Mouse (Mus musculus): Measurements from ENCODE around the gene Atg9a. TPM values are rescaled to one million over a fixed set of nuclear protein-coding genes. Genes with fewer than 3 reads are reported as not detected.

Atg9a gene
- polyA plus RNA-seq, 1 experiment = 129 TPM

GRCm38 (mm10) chr1:75227653-75228052, 35.7 kb upstream of the Atg9a start:
- H3K4me1 ChIP-seq (ENCODE audit: control insufficient read depth, insufficient read depth, low read length) = no peaks in the 10 kb centered on the region
- H3K27ac ChIP-seq (ENCODE audit: insufficient read depth, low read length) = no peak overlapping the region
- no peak for TF ChIP-seq POLR2A (IDR thresholded peaks at IDR 0.05; ENCODE audit: extremely low read depth, insufficient read depth, low read length)
- no peak overlapping the region for H3K4me3 ChIP-seq (ENCODE audit: insufficient read depth, low read length)

GRCm38 (mm10) chr1:75226138-75226537, 34.1 kb upstream of the Atg9a start:
- Histone ChIP-seq H3K4me1 (ENCODE audit: control insufficient read depth, insufficient read depth, low read length) (no peaks in the 10 kb centered on the region), H3K27ac (ENCODE audit: insufficient read depth, low read length) (no peak overlapping the region), H3K4me3 (ENCODE audit: insufficient read depth, low read length) (no peak overlapping the region)
- TF ChIP-seq CTCF (IDR thresholded peaks at IDR 0.05; ENCODE audit: extremely low read depth, insufficient read depth, low read length) (no peak), POLR2A (IDR thresholded peaks at IDR 0.05; ENCODE audit: extremely low read depth, insufficient read depth, low read length) (no peak)

- TF ChIP-seq POLR2A (IDR thresholded peaks at IDR 0.05; ENCODE audit: extremely low read depth, insufficient read depth, low read length) (no peak), CTCF (IDR thresholded peaks at IDR 0.05; ENCODE audit: extremely low read depth, insufficient read depth, low read length) (no peak)
- H3K4me1 ChIP-seq (ENCODE audit: control insufficient read depth, insufficient read depth, low read length) = no peaks in the 10 kb centered on the region
- H3K27ac ChIP-seq (ENCODE audit: insufficient read depth, low read length) = no peak overlapping the region
- H3K4me3 ChIP-seq (ENCODE audit: insufficient read depth, low read length) = no peak overlapping the region
These were observed 33.5 kb upstream of the Atg9a start for GRCm38 (mm10) chr1:75225473-75225872.

- no peak for TF ChIP-seq CTCF (IDR thresholded peaks at IDR 0.05; ENCODE audit: extremely low read depth, insufficient read depth, low read length)
- no peak for TF ChIP-seq POLR2A (IDR thresholded peaks at IDR 0.05; ENCODE audit: extremely low read depth, insufficient read depth, low read length)
- H3K4me3 ChIP-seq (ENCODE audit: insufficient read depth, low read length) = no peak overlapping the region
- H3K4me1 ChIP-seq (ENCODE audit: control insufficient read depth, insufficient read depth, low read length) = no peaks in the 10 kb centered on the region
- H3K27ac ChIP-seq (ENCODE audit: insufficient read depth, low read length) = no peak overlapping the region
These were observed 31.5 kb upstream of the Atg9a start for GRCm38 (mm10) chr1:75223532-75223931.

- Histone ChIP-seq H3K27ac (ENCODE audit: insufficient read depth, low read length) (no peak overlapping the region), H3K4me3 (ENCODE audit: insufficient read depth, low read length) (no peak overlapping the region), H3K4me1 (ENCODE audit: control insufficient read depth, insufficient read depth, low read length) (no peaks in the 10 kb centered on the region)
- TF ChIP-seq CTCF (IDR thresholded peaks at IDR 0.05; ENCODE audit: extremely low read depth, insufficient read depth, low read length) = no peak
- no peak for TF ChIP-seq POLR2A (IDR thresholded peaks at IDR 0.05; ENCODE audit: extremely low read depth, insufficient read depth, low read length)
These were observed 30.9 kb upstream of the Atg9a start for GRCm38 (mm10) chr1:75222926-75223325.

- 0 out of 2 replicates have a peak, but pooled peaks cover 1% of the 10 kb centered on the region for H3K4me1 ChIP-seq (ENCODE audit: control insufficient read depth, insufficient read depth, low read length)
- no peak overlapping the region for H3K4me3 ChIP-seq (ENCODE audit: insufficient read depth, low read length)
- no peak overlapping the region for H3K27ac ChIP-seq (ENCODE audit: insufficient read depth, low read length)
- TF ChIP-seq CTCF (IDR thresholded peaks at IDR 0.05; ENCODE audit: extremely low read depth, insufficient read depth, low read length) (no peak), POLR2A (IDR thresholded peaks at IDR 0.05; ENCODE audit: extremely low read depth, insufficient read depth, low read length) (no peak)
These were observed 29.5 kb upstream of the Atg9a start for GRCm38 (mm10) chr1:75221538-75221937.

- peak within 1 kb of the TSS; percentile 86 for H3K27ac ChIP-seq (ENCODE audit: insufficient read depth, low read length)
- TF ChIP-seq POLR2A (IDR thresholded peaks at IDR 0.05; ENCODE audit: extremely low read depth, insufficient read depth, low read length) (no peak), CTCF (IDR thresholded peaks at IDR 0.05; ENCODE audit: extremely low read depth, insufficient read depth, low read length) (no peak)
- H3K4me3 ChIP-seq (ENCODE audit: insufficient read depth, low read length) = peak within 1 kb of the TSS; percentile 74
- peaks cover 5% of the 10 kb centered on the region for H3K4me1 ChIP-seq (ENCODE audit: control insufficient read depth, insufficient read depth, low read length)
These were observed 27.5 kb upstream of the Atg9a start, which contains the start of gene Tuba4a for GRCm38 (mm10) chr1:75219531-75219930. Gene Tuba4a (minus strand): TSS chr1:75219865.

- TF ChIP-seq POLR2A (IDR thresholded peaks at IDR 0.05; ENCODE audit: extremely low read depth, insufficient read depth, low read length) (peak; percentile 100), CTCF (IDR thresholded peaks at IDR 0.05; ENCODE audit: extremely low read depth, insufficient read depth, low read length) (no peak)
These were observed 27.1 kb upstream of the Atg9a start for GRCm38 (mm10) chr1:75219078-75219477.

GRCm38 (mm10) chr1:75218227-75219001, 26.4 kb upstream of the Atg9a start:
- TF ChIP-seq POLR2A (IDR thresholded peaks at IDR 0.05; ENCODE audit: extremely low read depth, insufficient read depth, low read length) (no peak; the same call in 1 of the 2 replicates), CTCF (IDR thresholded peaks at IDR 0.05; ENCODE audit: extremely low read depth, insufficient read depth, low read length) (no peak)

More at GRCm38 (mm10) chr1:75219078-75219477, 27.1 kb upstream of the Atg9a start:
- H3K4me3 ChIP-seq (ENCODE audit: insufficient read depth, low read length) = peak overlapping the region; percentile 74
- peak overlapping the region; percentile 86 for H3K27ac ChIP-seq (ENCODE audit: insufficient read depth, low read length)
- H3K4me1 ChIP-seq (ENCODE audit: control insufficient read depth, insufficient read depth, low read length) = peaks cover 5% of the 10 kb centered on the region

GRCm38 (mm10) chr1:75217893-75218226, 25.9 kb upstream of the Atg9a start:
- Histone ChIP-seq H3K27ac (ENCODE audit: insufficient read depth, low read length) (peak overlapping the region; percentile 86; the same call in 1 of the 2 replicates), H3K4me3 (ENCODE audit: insufficient read depth, low read length) (peak overlapping the region; percentile 74), H3K4me1 (ENCODE audit: control insufficient read depth, insufficient read depth, low read length) (peaks cover 5% of the 10 kb centered on the region)
- TF ChIP-seq CTCF (IDR thresholded peaks at IDR 0.05; ENCODE audit: extremely low read depth, insufficient read depth, low read length) (no peak), POLR2A (IDR thresholded peaks at IDR 0.05; ENCODE audit: extremely low read depth, insufficient read depth, low read length) (no peak)

More at GRCm38 (mm10) chr1:75218227-75219001, 26.4 kb upstream of the Atg9a start:
- peak overlapping the region; percentile 86 for H3K27ac ChIP-seq (ENCODE audit: insufficient read depth, low read length)
- H3K4me3 ChIP-seq (ENCODE audit: insufficient read depth, low read length) = peak overlapping the region; percentile 74
- peaks cover 5% of the 10 kb centered on the region for H3K4me1 ChIP-seq (ENCODE audit: control insufficient read depth, insufficient read depth, low read length)

Measured in cortical plate, adult 2 months (tissue).